Mouse (Mus musculus): ENCODE data around the gene Olfr1350.
"Not testable (repeated sequence)": the region's sequence is repeated elsewhere in the genome, so short reads cannot be mapped to it uniquely, and the experiment has no call there.

Olfr1350 gene

DNA sequence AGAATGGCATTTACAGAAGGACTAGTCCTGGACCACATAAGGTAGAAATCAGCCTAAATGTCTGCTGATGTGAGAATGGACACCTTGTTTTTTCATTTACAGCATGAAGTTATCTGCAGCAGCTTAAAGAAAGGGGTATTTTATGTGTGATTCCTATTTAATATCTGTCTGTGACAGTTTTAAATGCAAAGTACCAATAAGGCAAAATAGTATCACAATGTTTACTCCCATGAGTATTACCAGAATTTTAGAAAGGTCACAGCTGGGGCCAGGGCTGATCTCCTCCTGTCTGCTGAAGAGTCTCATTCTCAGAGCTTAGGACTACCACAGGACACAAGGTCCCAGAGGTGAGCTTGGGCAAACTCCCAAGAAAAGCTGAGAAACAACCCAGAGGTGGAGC, at the start of gene Olfr1350:
Gene Olfr1350 (plus strand): TSS at position 301 of the 400 bp plus-strand sequence.
- peak; percentile 1 for DNase-seq (ENCODE audit: low read depth, low spot score)

DNA sequence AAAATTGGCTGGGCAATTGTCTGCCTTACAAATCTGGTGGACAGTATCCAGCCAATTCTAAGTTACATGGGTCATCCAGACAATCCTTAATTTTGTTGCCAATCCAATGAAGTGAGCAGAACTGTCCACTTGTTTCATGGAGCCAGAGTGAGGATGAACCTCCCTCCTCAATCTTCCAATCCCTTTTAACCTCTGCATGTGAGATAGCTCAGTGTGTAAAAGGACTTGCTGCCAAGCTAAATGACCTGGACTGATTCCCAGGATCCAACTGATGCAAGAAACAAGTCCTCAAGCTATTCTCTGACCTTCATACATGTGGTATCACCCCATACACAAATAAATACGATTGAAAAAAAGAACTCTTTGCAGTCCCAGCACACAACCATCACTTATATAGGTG, 43.0 kb upstream of the Olfr1350 start:
- DNase-seq (ENCODE audit: low read depth, low spot score): no peak

DNA sequence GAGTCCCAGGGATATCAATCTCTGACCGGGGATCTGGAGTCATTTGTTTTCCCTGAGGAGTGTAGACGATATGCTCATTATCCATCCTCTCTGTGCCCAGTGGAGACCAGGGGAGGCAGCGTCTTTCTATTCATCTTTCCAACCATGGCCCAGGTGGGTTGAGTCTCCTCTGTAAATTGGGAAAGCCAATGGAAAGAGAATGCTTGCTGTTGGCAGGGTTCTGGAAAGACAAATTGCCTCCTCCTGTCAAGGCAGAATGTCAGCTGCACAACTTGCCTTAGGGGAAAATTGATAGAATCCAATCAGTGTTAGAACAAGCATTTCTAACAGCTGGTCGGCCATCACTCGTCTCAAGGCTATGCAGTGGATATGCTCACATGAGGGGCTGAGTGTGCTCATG, 41.8 kb upstream of the Olfr1350 start, which contains the start of gene Olfr1349:
Gene Olfr1349 (minus strand): TSS at position 101 of the 400 bp plus-strand sequence.
- DNase-seq (ENCODE audit: low read depth, low spot score): no peak

DNA sequence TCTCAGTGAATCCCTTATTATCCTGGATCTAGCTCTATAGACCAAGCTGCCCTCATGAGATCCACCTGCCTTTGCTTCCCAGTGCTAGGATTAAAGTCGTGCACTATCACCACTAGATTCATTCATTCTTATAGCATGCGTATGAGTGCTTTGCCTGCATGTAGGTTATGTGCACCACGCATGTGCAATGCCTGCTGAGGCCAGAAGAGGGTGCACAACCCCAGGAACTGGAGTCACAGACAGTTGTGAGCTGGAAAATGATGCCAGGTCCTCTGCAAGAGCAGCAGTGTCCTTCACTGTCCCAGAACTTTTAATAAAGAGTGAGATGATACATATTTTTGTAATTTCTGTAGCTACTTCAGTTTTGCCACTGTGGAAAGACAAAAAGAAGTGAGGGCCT, 39.6 kb upstream of the Olfr1350 start:
- DNase-seq (ENCODE audit: low read depth, low spot score): no peak

DNA sequence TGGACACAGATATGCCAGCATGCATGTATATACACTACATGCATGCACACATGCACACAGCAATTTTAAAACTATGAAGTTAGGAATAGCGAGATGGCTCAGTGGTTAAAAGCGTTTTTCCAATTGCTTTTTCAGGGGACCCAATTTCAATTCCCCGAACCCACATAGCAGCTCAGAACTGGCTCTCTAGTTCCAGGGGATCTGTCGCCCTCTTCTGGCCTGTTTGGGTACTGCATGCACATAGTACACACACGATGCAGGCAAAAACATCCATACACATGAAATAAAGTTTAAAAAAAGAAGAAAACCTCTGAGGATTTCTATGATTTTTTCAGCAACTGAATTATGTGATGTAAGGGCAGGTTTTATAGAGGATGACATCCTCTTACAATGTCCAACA, 38.5 kb upstream of the Olfr1350 start:
- DNase-seq (ENCODE audit: low read depth, low spot score): peak; percentile 1

DNA sequence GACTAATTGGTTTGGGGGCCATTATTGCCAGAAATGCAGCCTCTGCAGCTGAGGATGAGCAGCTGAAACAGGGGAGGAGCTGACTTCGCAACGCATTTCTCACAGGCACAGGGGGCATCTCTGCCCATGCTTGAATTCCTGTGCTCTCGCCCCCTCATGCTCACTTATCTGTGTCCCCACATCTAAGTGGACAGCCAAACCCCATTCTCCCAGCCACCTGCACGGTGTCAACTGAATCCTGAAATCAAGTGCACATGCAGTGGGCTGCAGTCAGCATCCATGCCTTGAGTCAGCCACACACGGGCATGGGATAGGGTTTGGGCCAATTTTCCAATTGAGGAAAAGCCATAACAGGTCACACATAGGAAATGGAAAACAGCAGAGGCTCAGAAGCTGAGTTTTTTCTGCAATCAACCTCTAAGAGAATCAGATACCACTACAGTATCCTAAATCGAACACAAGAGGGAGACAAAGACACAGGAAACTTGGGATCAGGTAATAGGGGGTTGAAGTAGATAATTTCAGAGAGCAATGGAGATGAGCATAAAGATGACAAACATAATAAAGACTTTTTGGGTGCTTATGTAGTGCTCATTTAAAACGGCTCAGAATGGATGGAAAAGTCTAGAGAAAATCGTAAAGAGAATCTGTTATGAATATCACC, 21.6 kb downstream of the Olfr1350 start:
- peak; percentile 60 for DNase-seq (ENCODE audit: low read depth, low spot score)

DNA sequence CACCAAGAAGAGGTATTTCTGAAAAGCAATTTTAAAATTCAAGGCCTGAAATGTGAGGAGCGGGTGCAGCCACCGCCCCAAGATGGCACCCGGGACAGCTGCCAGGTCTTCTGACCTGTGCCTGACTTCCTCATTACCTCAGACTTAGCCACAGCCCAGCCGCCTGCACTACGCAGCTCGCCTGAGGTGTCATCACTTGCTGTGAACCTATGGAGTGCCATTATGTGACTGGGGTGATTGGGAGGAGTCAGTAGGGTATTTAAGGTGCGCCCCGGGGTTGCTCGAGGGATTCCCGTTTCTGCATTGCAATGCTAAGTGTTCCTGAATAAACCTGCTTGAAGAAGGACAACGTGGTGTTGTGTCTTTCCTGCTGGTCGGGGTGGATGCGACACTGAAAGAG, 24.1 kb downstream of the Olfr1350 start:
- not testable (repeated sequence) for DNase-seq (ENCODE audit: low read depth, low spot score)

DNA sequence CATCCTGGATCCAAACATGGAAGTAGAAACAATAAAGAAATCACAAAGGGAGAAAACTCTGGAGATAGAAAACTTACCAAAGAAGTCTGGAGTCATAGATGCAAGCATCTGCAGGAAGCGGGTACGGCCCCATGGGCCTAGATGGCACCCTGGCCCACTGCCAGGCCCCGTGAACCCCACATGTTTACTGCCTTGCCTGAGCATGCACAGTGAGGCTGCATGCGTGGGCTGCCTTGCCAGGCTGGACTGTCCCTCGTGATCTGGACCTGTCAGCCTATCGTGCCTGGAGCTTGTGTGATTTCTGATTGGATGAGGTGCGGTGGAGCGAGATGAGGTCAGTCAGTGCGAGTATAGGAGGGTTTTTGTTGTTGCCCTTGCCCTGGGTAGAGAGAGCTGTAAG, 38.7 kb downstream of the Olfr1350 start:
- DNase-seq (ENCODE audit: low read depth, low spot score): no peak
